ENCODE assay signal across 30 mouse cellular contexts in genomic region chr8:69414326-69414725, GRCm38 (mm10). TPM values are rescaled to one million over a fixed set of nuclear protein-coding genes. Genes with fewer than 3 reads are reported as not detected.
"Had no signal": no experiment of that assay in that cellular context is flagged by ENCODE, and none has a peak within 500 bp of the region (broad histone marks: within the 10 kb centered on the region; RNA-seq: fewer than 3 reads in every experiment).

No protein-coding gene starts in this region.

- ATAC-seq: forebrain, embryonic 13.5 days; forebrain, embryonic 14.5 days; forebrain, embryonic 15.5 days; forebrain, embryonic 16.5 days; forebrain, postnatal 0 days had no signal

- H3K27ac ChIP-seq: embryonic facial prominence, embryonic 10.5 days; embryonic facial prominence, embryonic 12.5 days; embryonic facial prominence, embryonic 13.5 days; embryonic facial prominence, embryonic 15.5 days; forebrain, embryonic 10.5 days; forebrain, embryonic 12.5 days; forebrain, embryonic 13.5 days; forebrain, embryonic 15.5 days; gastrocnemius, adult 2 months; heart, adult 2 months had no signal

- H3K4me3 ChIP-seq: embryonic facial prominence, embryonic 10.5 days; embryonic facial prominence, embryonic 12.5 days; embryonic facial prominence, embryonic 13.5 days; embryonic facial prominence, embryonic 15.5 days; erythroblast, embryonic 14.5 days; forebrain, embryonic 10.5 days; forebrain, embryonic 12.5 days; forebrain, embryonic 13.5 days; forebrain, embryonic 15.5 days; gastrocnemius, adult 2 months; heart, adult 2 months had no signal

- H3K9ac ChIP-seq: embryonic facial prominence, embryonic 12.5 days; embryonic facial prominence, embryonic 13.5 days; embryonic facial prominence, embryonic 15.5 days; forebrain, embryonic 12.5 days; forebrain, embryonic 13.5 days; forebrain, embryonic 15.5 days; forebrain, postnatal 0 days had no signal

- H3K4me2 ChIP-seq: embryonic facial prominence, embryonic 12.5 days; embryonic facial prominence, embryonic 13.5 days; embryonic facial prominence, embryonic 15.5 days; forebrain, embryonic 12.5 days; forebrain, embryonic 13.5 days; forebrain, embryonic 15.5 days had no signal

- H3K4me1 ChIP-seq: embryonic facial prominence, embryonic 10.5 days; embryonic facial prominence, embryonic 12.5 days; embryonic facial prominence, embryonic 13.5 days; embryonic facial prominence, embryonic 15.5 days; forebrain, embryonic 10.5 days; forebrain, embryonic 12.5 days; forebrain, embryonic 13.5 days; forebrain, embryonic 15.5 days had no signal

- DNase-seq: cerebellum, adult 9-11 months; cerebellum, postnatal 10 days; cerebellum, postnatal 14 days; cerebellum, postnatal 25 days; cerebellum, postnatal 36 days; embryo, embryonic 11 days; forebrain, postnatal 0 days; gastrocnemius, adult 2 months; gastrocnemius, postnatal 10 days; gastrocnemius, postnatal 14 days; gastrocnemius, postnatal 25 days; gastrocnemius, postnatal 36 days; heart, adult 11 months; heart, adult 18-20 months; heart, adult 2 months had no signal

- H3K36me3 ChIP-seq: embryonic facial prominence, embryonic 10.5 days; embryonic facial prominence, embryonic 12.5 days; embryonic facial prominence, embryonic 13.5 days; embryonic facial prominence, embryonic 15.5 days; forebrain, embryonic 10.5 days; forebrain, embryonic 12.5 days; forebrain, embryonic 15.5 days had no signal

- H3K27me3 ChIP-seq: embryonic facial prominence, embryonic 12.5 days; embryonic facial prominence, embryonic 13.5 days; embryonic facial prominence, embryonic 15.5 days; forebrain, embryonic 12.5 days; forebrain, embryonic 13.5 days; forebrain, embryonic 15.5 days had no signal

- H3K9me3 ChIP-seq: embryonic facial prominence, embryonic 10.5 days; embryonic facial prominence, embryonic 12.5 days; embryonic facial prominence, embryonic 13.5 days; embryonic facial prominence, embryonic 15.5 days; forebrain, embryonic 10.5 days; forebrain, embryonic 12.5 days; forebrain, embryonic 13.5 days; forebrain, embryonic 15.5 days had no signal

RNA-seq across cellular contexts. Expression of gene Gm9495, which starts 39.0 kb away (rescaled TPM):
- polyA plus RNA-seq: embryonic facial prominence, embryonic 10.5 days; embryonic facial prominence, embryonic 11.5 days; embryonic facial prominence, embryonic 12.5 days; embryonic facial prominence, embryonic 13.5 days; embryonic facial prominence, embryonic 14.5 days; embryonic facial prominence, embryonic 15.5 days; erythroblast, embryonic 14.5 days; forebrain, embryonic 10.5 days; forebrain, embryonic 11.5 days; forebrain, embryonic 13.5 days; forebrain, embryonic 14.5 days; forebrain, embryonic 15.5 days; forebrain, embryonic 16.5 days; forebrain, postnatal 0 days; gonadal fat pad, adult 2 months had no signal
